Mouse (Mus musculus): ENCODE measurements around the gene Tmem37.

Tmem37 gene

GRCm38 (mm10) chr1:120073519-120074306 is at the start of gene Tmem37:
Tmem37 (minus strand) TSS chr1:120074074.
- DNase-seq (ENCODE audit: extremely low read depth, low read depth): peak; percentile 46

- peak; percentile 70 for DNase-seq (ENCODE audit: extremely low read depth, low read depth)
These were observed 48.9 kb upstream of the Tmem37 start for GRCm38 (mm10) chr1:120122634-120123383.

GRCm38 (mm10) chr1:120121930-120122530 is 48.2 kb upstream of the Tmem37 start:
- DNase-seq (ENCODE audit: extremely low read depth, low read depth): peak; percentile 53

GRCm38 (mm10) chr1:120120969-120121811 is 47.3 kb upstream of the Tmem37 start, which contains the start of the genes Dbi and 3110009E18Rik:
Dbi (minus strand) TSS chr1:120121078.
3110009E18Rik (plus strand) TSS chr1:120121187.
- DNase-seq (ENCODE audit: extremely low read depth, low read depth): peak; percentile 93

- DNase-seq (ENCODE audit: extremely low read depth, low read depth): peak; percentile 16
These were observed 46.5 kb upstream of the Tmem37 start for GRCm38 (mm10) chr1:120120141-120120968.

GRCm38 (mm10) chr1:120119389-120119788 is 45.5 kb upstream of the Tmem37 start:
- no peak for DNase-seq (ENCODE audit: extremely low read depth, low read depth)

GRCm38 (mm10) chr1:120118854-120119253 is 45.0 kb upstream of the Tmem37 start:
- DNase-seq (ENCODE audit: extremely low read depth, low read depth): no peak

- DNase-seq (ENCODE audit: extremely low read depth, low read depth): no peak
These were observed 42.2 kb upstream of the Tmem37 start for GRCm38 (mm10) chr1:120116106-120116505.

GRCm38 (mm10) chr1:120115671-120116081 is 41.8 kb upstream of the Tmem37 start:
- no peak for DNase-seq (ENCODE audit: extremely low read depth, low read depth)

- DNase-seq (ENCODE audit: extremely low read depth, low read depth): peak; percentile 45
These were observed 38.6 kb upstream of the Tmem37 start for GRCm38 (mm10) chr1:120112251-120113187.

GRCm38 (mm10) chr1:120111766-120112165 is 37.9 kb upstream of the Tmem37 start:
- DNase-seq (ENCODE audit: extremely low read depth, low read depth): no peak

GRCm38 (mm10) chr1:120109741-120110432 is 36.0 kb upstream of the Tmem37 start:
- no peak for DNase-seq (ENCODE audit: extremely low read depth, low read depth)

GRCm38 (mm10) chr1:120105556-120105959 is 31.7 kb upstream of the Tmem37 start:
- no peak for DNase-seq (ENCODE audit: extremely low read depth, low read depth)

GRCm38 (mm10) chr1:120101227-120101609 is 27.3 kb upstream of the Tmem37 start:
- no peak for DNase-seq (ENCODE audit: extremely low read depth, low read depth)

GRCm38 (mm10) chr1:120100456-120101226 is 26.8 kb upstream of the Tmem37 start:
- no peak for DNase-seq (ENCODE audit: extremely low read depth, low read depth)

- no peak for DNase-seq (ENCODE audit: extremely low read depth, low read depth)
These were observed 25.6 kb upstream of the Tmem37 start for GRCm38 (mm10) chr1:120099483-120099882.

- DNase-seq (ENCODE audit: extremely low read depth, low read depth): no peak
These were observed 24.5 kb upstream of the Tmem37 start for GRCm38 (mm10) chr1:120098327-120098726.

GRCm38 (mm10) chr1:120094920-120095319 is 21.0 kb upstream of the Tmem37 start:
- peak; percentile 50 for DNase-seq (ENCODE audit: extremely low read depth, low read depth)
